Mouse (Mus musculus) cerebellum, adult 9-10 months (tissue): Measurements from ENCODE around the gene Col24a1.

ENCODE experiments used
- DNase-seq: peaks from one replicate; pipeline ENCODE4 v3.0.0; 2022

Col24a1 gene

DNA sequence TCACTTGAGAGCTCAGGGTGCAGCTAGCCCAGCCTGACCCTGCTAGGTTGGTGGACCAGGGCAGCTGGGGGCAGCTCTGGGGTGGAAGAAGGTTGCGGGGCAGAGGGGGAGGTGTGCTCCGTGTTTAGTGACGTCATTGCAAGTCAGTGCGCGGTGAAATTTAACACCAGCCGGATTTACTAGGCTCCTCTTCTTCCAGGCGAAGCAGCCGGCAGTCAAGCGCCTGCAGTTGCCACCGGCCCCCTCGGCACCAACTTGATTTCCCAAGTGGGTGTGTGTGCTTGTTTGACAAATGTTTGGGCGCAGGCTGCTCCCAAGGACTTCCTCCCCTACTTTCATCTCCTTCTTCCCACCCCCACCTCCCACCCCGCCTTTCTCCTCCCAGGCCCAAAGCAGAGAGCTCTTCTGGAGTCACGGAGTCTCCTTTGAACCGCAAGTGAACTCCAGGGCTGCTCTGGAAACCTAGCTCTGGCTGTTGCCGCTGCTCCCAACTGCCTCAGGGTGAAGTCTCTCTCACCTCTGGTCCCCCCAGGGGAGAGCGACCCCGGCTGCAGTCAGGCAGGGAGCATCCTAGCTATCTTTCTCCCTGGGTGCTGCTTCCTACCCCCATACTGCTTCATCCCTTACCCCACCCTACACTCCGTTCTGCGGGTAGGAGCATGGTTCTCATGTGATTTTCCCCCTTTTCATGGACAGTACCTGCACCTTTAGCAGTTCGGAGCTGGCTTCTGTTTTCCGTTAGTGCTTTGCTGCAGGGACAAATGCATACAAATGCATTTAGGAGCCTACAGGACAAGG, at the start of gene Col24a1:
Gene Col24a1, plus strand, starts transcription at position 136 of the 798 bp plus-strand sequence.
- DNase-seq: no peak

DNA sequence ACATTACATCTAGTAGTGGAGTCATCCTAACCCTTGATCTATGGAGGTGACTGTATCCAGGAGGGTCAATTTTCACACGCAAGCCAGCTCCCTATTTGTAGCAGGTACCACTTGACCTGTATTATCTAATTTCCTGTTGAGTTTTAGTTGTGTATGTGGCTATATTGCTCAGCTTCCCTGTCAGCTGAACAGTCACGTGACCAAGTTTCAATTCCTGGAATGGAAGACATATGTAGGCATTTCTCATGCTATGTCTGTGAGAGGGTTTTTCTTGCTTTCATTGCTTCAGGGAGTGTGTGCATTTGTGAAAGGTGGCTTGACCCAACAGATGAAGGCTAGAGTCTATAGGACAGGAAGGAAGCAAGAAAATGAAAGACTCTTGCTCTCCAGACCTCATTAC, 44.2 kb upstream of the Col24a1 start:
- no peak for DNase-seq

DNA sequence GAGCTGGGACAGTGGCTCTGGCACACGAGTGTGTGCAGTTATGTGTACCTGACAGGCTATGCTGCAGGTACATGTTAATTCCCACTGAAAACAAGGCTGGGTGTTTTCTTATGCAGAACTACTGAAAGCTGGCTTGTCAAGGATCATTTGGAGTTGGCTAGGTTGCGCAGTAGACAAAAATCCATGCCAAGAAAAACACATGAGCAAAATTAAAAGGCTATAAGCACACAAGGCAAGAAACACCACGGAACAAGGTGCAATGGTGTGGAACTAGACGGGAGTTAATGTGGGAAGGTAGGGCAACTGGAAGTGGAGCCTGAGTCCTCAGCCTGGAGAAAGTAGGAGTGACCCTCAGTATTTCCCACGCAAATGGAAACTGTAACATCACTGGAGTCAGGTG, 39.2 kb upstream of the Col24a1 start:
- no peak for DNase-seq

DNA sequence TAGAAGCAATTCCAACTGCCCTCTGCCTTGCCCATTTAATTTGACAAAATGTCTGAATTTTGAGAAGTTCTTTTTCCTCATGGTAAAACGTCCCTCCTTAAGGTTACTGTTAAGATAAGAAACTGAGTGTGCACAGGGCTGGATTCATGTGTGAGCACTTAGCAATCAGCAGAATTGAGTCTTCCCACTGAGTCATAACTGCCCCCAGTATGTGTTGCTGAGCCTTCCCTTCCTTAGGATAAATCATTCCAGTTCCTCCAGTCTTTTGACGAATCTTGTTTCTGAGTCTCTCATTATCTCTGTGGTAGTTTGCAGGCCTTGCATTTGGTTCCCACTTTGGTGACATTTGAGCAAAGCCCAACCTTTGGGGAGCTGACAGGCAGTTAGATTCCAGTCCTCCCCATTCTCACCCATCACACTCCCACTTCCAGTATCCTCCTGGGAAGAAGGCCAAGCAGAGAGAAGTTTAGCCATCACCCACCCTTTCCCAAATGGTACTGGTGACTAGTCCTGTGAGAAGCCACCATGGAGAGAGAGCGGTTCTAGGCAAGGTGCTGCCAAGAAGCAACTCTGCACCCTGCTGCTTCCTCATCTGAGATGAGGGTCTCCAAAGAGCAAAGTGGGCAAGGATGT, 37.4 kb upstream of the Col24a1 start:
- DNase-seq: no peak

DNA sequence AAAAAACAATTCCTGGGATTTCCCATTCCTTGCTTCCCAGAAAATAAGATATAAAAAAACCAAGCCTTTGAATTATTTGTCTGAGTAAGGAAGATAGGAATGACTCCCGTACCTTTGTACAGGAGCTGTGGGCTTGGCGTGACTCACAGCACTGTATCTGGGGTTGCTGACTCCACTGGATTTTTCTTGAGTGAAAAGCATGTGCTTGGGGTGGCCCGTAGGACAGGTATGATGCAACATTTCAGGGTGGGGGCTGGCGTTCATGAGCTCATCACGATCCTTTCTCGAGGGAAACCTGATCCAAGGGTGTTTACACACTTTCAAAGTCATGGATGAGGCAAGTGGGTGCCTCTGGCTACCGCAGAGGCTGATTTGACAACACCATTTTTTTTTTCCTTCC, 35.6 kb upstream of the Col24a1 start:
- no peak for DNase-seq

DNA sequence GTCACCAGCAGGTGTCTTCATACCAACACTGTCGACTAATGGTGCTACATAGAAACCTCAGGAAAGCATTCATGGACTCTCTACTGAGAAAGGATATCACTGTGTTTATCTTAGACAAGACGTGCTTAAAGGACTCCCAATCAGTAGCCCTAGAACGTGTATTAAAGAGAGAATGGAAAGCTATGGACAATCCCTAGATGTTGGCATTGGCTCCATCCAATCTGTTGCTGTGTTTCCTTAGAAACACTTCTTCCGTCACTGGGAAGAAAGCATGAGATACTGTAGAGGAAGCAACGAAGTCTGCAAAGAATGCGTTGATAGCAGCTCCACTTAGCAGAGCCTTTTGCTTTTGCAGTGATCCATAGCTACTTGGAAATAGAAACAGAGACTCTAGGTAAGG, 32.6 kb upstream of the Col24a1 start:
- DNase-seq: no peak

DNA sequence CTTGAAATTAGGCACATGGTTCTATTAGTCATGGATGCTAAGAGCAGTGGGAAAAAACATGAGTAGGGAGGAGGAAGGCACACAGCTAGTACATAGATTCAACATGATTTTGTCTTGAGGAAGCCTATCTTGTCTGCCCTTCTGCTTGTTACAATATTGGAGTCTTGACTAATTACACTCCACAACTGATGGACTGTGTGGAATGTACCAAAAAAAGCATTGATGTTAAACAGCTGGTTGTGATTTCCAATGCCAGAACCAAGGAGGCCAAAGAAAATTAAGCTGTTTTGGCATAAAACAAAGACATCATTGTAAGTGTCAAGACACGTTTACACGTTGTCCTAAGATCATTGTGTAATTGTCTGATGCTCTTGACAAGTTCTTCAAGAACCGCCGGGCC, 29.1 kb upstream of the Col24a1 start:
- no peak for DNase-seq

DNA sequence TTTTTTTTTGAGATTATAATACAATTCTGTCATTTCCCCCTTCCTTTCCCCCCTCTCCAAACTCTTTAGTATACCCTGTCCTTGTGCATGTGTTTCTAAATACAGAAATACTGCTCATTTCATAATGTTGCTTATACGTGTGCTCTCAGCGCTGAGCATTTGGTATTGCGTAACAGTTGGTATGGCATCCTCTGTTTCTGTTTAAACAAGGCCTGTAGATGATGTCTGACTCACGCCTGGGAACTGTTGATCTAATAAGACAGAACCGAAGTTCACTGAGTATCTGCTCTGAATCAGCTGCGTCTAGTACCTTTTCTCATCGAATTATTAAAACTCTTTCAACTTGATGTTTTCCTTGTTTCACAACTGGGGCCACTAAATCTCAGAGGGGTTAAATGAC, 24.2 kb upstream of the Col24a1 start:
- DNase-seq: no peak

DNA sequence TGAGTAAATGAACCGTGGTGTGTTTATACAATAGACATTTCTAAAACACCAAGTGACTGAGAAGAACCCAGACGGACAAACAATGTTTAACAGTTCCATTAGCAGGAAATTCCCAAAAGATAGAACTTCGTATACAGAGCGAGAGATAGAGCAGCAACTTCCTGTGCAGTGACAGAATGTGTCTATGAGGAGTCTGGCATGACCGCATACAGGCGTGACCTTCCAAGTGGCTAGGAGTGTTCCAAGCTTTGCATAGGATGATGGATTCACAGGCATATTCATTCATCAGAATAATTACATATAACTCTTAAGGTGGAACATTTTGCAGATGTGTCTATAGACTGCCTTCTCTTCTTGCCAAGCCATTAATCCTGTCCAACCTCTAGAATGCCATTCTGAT, 18.1 kb upstream of the Col24a1 start:
- DNase-seq: no peak

DNA sequence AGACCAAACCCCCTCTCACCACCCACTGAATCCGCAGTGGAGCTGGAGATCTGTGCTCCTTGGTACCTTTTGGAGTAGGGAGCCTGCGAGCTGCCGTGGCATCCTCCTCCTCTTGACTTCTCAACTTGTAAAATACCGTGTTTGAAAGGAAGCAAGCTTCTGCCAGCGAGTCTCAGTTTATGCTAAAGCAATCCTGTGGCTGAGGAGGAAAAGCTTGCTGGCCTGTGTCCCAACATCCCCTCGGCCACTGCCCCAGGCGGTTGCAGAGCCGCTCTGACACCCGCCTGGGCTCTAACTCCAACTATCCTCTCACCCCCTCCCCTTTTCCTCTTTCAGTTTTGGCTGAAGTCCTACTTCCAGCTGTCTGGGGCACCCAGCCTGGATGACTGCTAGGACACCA, 935 bp downstream of the Col24a1 start:
- DNase-seq: no peak

DNA sequence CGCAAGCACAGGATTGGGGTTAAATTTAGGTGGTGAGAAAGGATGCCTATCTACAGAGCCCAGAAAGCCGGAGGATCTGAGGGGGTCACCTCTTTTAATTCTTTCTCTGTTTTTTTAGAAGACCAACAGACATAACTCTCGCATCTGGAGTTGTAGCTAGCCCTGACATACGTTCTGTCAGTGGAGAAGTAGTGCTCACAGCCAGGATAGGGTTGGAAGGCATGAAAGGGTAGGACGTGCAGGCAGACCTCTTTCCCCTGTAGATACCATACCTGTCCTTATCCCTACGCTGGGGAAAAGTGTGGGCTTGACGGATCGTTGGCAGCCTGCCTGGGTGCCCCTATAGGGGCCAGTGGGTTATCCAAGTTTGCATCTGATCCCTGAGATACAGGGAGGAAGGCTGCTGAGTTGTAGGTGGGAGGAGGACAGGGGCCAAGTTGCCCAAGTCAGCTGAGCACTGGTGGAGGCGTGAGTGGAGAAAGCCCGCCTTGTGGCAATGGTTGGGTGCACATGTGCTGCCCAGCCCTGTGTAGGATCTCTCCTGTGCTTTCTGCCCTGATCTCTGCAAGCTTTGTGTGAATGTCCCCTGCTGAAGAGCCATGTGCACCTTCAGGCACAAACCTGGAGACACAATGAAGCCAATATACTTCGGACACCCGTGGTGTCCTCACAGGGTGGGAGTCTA, 1.5 kb downstream of the Col24a1 start:
- no peak for DNase-seq

DNA sequence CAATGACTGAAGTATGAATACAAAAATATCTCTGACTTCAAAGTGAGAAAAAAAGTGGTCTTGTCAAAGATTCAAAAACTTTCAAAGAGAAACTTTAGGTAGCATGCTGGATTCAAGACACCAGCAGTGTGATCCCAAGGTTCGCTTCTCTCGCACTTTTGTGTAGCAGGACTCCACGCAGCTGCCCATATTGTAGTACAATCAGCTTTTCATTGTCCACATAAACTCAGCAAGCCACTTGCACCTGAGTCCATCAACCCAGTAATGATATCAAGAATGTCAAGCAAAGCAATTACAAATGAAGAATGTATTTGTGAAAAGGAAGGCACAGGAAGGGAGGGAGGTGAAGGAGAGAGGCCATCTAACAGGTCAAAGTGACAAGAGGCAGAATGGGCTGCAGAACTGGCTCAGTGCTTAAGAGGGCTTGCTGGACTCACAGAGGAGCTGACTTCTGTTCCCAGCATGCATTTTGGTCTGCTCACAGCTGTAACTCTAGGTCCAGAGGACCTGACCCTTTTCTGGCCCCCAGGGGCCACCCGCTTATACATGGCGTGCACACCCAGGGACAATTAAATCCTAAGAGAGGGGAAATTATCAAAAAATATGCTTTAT, 7.8 kb downstream of the Col24a1 start:
- no peak for DNase-seq

DNA sequence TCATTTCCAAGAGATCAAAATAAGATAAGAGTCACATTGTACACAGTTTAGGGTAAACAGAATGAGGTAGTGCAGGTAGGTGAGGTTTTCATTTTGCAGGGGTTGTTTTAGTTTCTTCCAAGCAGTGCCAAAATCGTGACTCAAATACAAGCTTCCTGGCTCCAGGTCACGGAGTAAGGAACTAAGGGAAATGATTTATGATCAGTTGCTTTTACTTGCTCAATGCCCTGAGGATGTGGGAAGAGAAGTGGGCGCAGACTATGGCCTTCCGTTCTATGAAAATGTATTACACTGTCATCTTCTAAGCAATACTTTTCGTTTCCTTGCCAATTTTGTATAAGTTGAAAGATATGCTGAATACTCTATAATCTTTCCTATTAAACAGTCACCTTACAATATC, 13.0 kb downstream of the Col24a1 start:
- DNase-seq: no peak

DNA sequence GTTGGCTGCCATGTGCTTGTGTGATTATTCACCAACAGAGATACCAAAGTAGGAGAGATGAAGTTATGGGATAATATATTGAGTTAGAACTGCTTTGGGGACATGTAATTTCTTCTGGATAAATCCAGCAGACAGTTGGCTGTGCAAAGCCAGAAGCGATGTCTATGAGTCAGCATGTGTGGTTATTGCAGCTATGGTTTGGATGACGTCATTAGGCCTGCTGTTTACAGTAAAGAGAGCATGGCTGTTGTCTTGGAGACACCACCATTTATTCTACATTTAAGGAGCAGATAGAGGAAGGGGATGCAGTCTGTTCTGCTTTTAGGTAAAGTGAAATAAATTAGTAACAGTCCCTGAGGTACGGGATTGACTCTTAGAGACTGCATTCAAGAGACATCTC, 14.9 kb downstream of the Col24a1 start:
- no peak for DNase-seq

DNA sequence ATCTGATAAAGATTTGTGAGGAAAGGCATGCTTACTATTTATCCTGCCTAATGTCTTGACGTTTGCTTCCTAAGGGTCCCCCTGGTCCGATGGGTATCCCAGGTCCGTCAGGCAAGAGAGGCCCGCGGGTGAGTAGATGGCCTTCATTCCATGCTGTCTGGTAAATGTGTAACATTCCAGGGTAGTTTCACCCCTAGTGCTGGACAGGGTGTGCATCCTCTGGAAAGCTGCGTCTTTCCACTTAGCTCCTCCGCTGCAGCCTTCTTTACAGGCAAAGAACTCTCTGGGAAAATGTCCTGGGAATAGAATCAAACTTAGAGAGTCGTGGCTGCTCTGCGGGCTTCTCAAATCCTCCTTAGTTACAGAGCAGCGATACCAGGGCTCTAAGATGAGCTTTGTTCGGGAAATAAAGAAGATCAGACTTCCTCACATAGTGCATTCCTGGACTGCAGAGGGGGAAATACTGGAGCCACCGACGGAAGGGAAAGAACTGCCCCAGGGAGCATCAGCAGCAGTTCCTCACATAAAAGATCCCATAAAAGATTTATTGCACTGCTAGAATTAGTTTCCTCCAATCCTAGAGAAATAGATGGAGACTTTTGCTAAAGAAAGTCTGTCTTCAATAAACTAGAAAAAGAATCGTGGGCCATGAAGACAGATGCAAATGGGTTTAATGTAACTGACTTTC, 28.5 kb downstream of the Col24a1 start:
- DNase-seq: no peak

DNA sequence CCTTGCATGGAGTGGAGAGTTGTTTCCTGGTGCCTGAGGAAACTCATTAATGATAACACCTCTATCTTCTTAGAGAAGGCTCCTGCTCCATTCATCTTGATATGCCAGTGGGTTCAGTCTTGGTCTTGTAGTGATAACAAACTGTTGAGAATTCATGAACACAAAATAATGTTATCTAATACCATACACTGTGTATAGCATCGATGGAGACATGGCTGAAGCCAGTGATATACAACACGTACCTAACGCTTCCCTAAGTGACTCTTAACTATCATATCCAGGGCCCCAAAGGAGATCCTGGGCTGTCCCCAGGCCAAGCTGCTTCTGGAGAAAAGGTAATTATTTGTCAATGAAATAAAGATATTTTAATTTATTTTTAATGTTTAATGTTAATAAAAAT, 33.1 kb downstream of the Col24a1 start:
- DNase-seq: no peak

DNA sequence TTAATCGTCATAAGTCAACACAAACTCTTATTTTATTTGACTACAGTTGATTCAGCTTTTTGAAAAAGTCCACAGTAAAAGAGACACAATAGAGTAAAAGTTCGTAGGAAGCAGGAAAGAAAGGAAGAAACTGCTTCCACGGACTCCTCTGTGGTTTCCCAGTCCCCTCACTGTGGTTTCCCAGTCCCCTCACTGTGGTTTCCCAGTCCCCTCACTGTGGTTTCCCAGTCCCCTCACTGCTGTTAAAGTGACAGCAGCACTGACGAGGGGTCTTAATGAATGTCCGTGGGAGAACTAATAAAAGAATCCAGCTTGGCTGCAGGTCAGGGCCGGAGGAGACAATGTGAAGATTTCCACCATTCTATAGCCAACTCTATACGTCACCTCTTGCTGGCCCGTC, 39.4 kb downstream of the Col24a1 start:
- no peak for DNase-seq

DNA sequence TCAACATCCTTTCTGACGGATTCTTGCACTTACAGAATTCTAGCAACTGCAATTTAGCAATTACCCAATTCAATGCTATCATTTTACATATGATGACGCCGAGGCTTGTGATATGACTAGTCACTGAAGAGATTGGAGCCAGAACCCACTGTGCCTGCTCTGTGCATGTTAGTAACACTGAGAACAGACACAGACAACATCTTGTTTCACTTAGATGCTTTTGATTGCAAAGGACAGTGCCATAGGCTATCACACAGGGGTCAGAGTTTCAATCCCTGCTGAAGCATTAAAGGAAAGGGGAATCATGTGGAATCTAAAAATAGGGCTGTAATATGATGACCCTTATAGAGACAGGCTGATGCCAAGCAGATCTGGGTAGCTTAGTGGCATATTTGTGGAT, 41.8 kb downstream of the Col24a1 start:
- no peak for DNase-seq

DNA sequence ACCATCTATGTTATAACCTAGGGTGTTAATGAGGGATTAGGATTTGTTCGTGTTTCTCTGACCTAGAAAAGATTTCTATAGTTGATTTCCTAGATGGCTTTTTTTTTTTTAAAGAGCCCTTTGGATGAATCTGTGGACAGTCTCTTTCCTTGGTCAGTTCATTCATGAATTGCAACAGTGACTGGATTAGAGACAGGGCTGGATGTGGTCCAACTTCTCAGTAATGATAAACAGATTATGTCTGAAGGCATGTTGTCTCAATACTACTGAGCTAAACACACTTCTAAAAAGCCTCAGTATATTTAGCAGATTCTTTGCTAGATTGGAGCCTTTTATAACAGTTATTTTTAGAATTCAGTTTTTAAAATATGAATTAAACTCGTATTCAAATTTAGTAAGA, 44.9 kb downstream of the Col24a1 start:
- DNase-seq: no peak

DNA sequence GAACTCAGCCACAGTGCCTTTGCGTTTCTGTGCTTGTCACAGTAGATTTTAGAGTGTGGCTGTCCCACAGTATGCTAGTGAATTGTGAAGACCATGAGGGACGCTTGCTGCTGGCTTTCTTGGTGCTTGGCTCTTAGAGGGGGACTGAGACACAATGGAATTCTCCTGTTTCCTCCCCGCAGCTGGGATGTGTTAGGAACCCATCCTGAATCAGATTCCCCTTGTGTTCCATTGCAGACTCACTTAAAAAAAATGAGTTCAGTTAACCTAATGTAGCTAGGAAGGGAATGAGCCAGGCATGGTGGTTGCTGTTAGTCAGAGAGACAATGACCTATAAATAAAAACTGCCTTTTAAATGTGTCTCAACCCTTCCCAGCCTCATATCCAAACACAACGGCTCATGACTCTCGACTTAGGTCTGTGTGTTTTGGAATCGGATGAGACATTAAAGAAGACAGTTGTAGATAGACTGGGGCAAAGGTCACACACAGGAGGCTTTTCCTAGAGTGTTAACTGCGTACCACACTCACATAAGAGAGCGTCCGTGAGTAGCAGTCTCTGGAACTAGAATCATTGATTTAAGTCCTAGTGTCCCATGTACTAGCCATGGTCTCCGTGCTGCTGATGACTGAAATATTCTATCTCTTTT, 47.7 kb downstream of the Col24a1 start:
- DNase-seq: no peak

DNA sequence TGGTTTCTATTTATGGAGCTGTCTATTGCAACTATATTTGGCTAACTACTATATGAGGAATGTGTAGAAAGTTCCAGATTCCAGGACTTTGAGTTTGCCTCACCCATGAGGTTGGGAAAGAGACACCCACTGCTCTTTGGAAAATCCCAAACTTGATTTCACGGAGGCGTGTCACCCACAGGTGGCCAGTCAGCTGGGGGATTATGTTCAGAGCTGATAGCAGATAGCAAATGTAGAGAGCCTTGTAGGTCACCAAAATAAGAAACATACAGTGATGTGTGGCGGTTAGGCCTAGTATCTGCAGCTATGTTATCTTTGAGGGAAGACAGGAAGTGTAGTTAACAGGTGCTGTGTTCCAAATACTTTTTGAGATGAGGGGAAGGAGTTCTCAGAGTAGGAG, 56.4 kb downstream of the Col24a1 start:
- no peak for DNase-seq

DNA sequence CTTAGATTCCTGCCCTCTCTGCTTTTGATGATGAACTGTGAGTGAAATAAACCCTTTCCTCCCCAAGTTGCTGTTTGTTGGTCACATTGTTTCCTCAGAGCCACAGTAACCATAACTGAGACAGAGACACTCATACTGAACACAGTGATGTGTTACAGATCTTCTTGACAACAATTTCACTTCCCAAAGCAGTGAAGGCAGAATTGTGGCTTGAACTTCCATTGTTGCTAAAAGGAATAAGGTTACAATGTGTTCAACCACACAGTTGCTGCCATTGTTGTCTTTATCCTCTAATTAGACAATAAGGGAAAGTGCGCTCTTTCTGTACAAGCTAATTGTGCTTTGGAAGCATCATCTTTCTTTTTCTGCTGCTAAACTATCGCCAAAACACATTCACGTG, 61.7 kb downstream of the Col24a1 start:
- no peak for DNase-seq
